Mouse (Mus musculus) B cell, adult (primary cell): Measurements from ENCODE around the gene Spire2. TPM values are rescaled to one million over a fixed set of nuclear protein-coding genes. Genes with fewer than 3 reads are reported as not detected.

Experiments
- total RNA-seq: library from RNA; stranded (reverse); gene quantifications from 4 replicates; pipeline ENCODE4 v1.2.4, GENCODE M21; 2023; ENCODE audit not compliant: inconsistent age

Spire2 gene
- total RNA-seq: not detected in 4 replicates

GRCm38 (mm10) chr8:123332262-123333090 is at the start of gene Spire2:
Gene Spire2 (plus strand): TSS chr8:123332713.

GRCm38 (mm10) chr8:123318467-123318911 is 14.0 kb upstream of the Spire2 start, which contains the start of gene Fanca:
Gene Fanca (minus strand): TSS chr8:123318576.

GRCm38 (mm10) chr8:123373403-123374238 is 41.1 kb downstream of the Spire2 start, which contains the start of gene Tcf25:
Gene Tcf25 (plus strand): TSS chr8:123373753.

GRCm38 (mm10) chr8:123406786-123407185 is 74.3 kb downstream of the Spire2 start, which contains the start of gene Mc1r:
Gene Mc1r (plus strand): TSS chr8:123407107.

GRCm38 (mm10) chr8:123411246-123411645 is 78.7 kb downstream of the Spire2 start, which contains the start of gene Tubb3:
Gene Tubb3 (plus strand): TSS chr8:123411424.

Other genes with a start within 250 kb of the Spire2 start
- gene Rpl13, start 230.4 kb upstream of the Spire2 start, total RNA-seq: 1,462 to 1,535 TPM (median 1,482 TPM) in 4 replicates
- gene Cpne7, start 215.3 kb upstream of the Spire2 start, total RNA-seq: not detected in 4 replicates
- not detected in 4 replicates for gene Sult5a1, start 174.4 kb upstream of the Spire2 start, total RNA-seq
- not detected in 4 replicates for gene Dpep1, start 146.5 kb upstream of the Spire2 start, total RNA-seq
- gene Chmp1a, start 120.0 kb upstream of the Spire2 start, total RNA-seq: 66.8 to 158 TPM (median 72.6 TPM) in 4 replicates
- gene Spata33, start 119.9 kb upstream of the Spire2 start, total RNA-seq: 0.12 to 0.19 TPM in 2 of 4 replicates, not detected in the others
- 60.9 to 68.8 TPM (median 67.4 TPM) in 4 replicates for gene Cdk10, start 107.9 kb upstream of the Spire2 start, total RNA-seq
- gene Spata2l, start 96.5 kb upstream of the Spire2 start, total RNA-seq: 13.4 to 14.4 TPM (median 13.8 TPM) in 4 replicates
- 29.1 to 40.7 TPM (median 32.4 TPM) in 4 replicates for gene Zfp276, start 78.5 kb upstream of the Spire2 start, total RNA-seq
- 37.3 to 41.9 TPM (median 38.8 TPM) in 4 replicates for gene Vps9d1, start 78.4 kb upstream of the Spire2 start, total RNA-seq
- gene Fanca, start 14.1 kb upstream of the Spire2 start, total RNA-seq: 70.1 to 105 TPM (median 89.3 TPM) in 4 replicates
- gene Tcf25, start 41.0 kb downstream of the Spire2 start, total RNA-seq: 231 to 266 TPM (median 241 TPM) in 4 replicates
- not detected in 4 replicates for gene Mc1r, start 74.4 kb downstream of the Spire2 start, total RNA-seq
- 0.26 to 0.58 TPM (median 0.45 TPM) in 3 of 4 replicates, not detected in the other for gene Tubb3, start 78.7 kb downstream of the Spire2 start, total RNA-seq
- gene Def8, start 90.8 kb downstream of the Spire2 start, total RNA-seq: 9.6 to 14.3 TPM (median 11.6 TPM) in 4 replicates
- 42.4 to 55.1 TPM (median 49.9 TPM) in 4 replicates for gene Afg3l1, start 145.2 kb downstream of the Spire2 start, total RNA-seq
- gene Dbndd1, start 182.8 kb downstream of the Spire2 start, total RNA-seq: not detected in 4 replicates
- gene Gas8, start 186.1 kb downstream of the Spire2 start, total RNA-seq: 2.8 to 5.4 TPM (median 4.1 TPM) in 4 replicates